Mouse (Mus musculus): Measurements from ENCODE around the gene Mtf2.
A peak's percentile ranks its signal among the peaks of the same experiment; 100 is the strongest.
"Not testable (repeated sequence)": the region's sequence is repeated elsewhere in the genome, so short reads cannot be mapped to it uniquely, and the experiment has no call there.

Gene Mtf2

DNA sequence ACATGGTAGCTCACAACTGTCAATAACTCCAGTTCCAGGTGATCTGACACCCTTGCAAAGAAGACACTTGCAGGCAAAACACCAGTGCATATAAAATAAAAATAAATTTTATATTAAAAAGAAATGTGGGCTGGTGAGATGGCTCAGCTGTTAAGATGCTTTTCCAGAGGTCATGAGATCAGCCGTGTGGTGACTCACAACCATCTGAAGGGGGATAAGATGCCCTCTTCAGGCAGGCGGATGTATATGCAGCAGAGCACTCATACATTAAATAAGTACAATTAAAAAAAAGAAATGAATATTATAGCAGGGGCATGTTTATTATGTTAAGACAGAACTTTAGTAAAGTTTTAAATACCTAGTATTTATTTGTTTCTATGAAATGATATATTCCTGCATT lies 16.9 kb downstream of the Mtf2 start:
- DNase-seq (ENCODE audit: low spot score in 2 of 2): no peak

GRCm38 (mm10) chr5:108085440-108085839 lies 20.0 kb downstream of the Mtf2 start:
- DNase-seq (ENCODE audit: low spot score in 2 of 2): no peak

GRCm38 (mm10) chr5:108092731-108093130 lies 27.3 kb downstream of the Mtf2 start:
- DNase-seq (ENCODE audit: low spot score in 2 of 2): not testable (repeated sequence)

DNA sequence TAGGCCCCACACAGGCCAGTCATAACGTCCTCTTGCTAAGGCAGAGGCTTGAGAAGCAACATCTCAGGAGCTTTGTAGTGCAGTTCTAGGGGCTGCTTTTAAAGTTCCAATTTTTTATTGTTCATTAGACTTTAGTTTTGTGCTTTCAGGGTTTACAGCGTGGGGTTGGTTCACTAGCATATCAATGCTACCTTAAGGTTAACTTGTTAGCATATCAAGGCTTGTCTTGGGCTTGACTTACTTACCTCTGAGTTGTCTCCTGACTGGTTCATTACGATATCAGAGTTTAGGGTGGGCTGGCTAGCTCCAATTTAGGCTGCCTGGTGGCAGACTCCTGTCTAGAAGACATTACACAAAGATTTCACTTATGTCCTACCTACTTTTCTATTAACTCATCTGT lies 32.2 kb downstream of the Mtf2 start:
- no peak for DNase-seq (ENCODE audit: low spot score in 2 of 2)

DNA sequence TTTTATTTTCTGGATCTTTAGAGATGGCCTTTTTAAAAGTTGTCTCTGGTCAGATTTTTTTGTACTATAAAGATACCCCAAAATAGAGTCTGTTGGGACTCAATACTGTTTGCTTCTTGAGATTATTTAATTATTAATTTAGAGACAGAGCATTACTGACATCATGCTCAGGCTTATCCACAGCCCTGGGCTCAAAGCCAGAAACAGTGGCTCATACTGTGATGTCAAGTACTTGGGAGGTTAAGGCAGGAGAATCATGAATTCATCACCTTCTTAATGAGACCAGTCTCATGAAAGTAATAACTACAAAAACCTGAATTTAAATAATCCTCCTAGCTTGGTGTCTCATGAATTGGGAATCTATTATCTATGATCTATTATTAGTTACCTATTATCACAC lies 34.7 kb downstream of the Mtf2 start:
- DNase-seq (ENCODE audit: low spot score in 2 of 2): no peak

- DNase-seq (ENCODE audit: low spot score in 2 of 2): no peak
Observed at GRCm38 (mm10) chr5:108104306-108104705, 38.8 kb downstream of the Mtf2 start.

DNA sequence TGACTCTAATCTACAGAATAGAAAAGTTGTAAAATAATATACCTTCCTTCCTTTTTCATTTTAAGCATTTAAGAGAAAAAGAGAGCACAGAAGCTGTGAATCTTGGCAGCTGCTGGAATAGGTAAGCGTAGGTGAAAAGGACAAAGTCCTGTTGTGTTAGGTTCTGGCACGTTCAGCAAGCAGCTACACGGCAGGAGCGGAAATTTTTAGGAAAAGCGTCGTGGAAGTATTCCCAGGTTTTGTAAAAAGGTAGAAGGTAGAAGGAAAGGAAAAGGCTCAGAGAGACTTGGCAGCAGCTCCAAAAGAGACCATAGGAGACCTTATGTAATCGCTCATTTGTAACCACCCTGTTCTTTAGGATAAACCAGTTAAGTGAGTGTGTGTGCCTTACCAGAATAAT lies 43.9 kb downstream of the Mtf2 start:
- DNase-seq (ENCODE audit: low spot score in 2 of 2): no peak

- DNase-seq (ENCODE audit: low spot score in 2 of 2): no peak
Observed at GRCm38 (mm10) chr5:108117693-108118092, 52.2 kb downstream of the Mtf2 start.

DNA sequence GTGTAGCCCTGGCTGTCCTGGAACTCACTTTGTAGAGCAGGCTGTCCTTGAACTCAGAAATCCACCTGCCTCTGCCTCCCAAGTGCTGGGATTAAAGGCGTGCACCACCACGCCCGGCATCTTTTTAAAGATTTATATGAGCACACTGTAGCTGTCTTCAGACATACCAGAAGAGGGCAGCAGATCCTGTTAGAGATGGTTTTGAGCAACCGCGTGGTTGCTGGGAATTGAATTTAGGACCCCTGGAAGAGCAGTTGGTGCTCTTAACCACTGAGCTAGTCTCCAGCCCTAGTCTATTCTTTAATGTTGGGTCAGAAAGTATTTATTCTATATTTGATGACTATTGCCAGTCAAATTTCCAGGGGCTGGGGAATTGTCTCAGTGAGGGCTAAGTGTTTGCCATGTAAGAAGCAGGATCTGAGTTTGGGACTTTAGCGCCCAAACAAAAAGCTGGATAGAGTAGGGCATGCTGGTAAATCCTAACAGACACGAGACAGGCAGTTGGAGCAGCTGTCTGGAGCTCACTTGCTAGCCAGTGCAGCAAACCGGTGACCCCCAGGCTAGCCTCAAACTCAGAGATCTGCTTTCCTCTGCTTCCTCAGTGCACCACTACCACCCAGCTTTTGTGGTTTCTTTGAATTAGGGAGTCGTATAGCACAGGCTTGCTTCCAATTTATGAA lies 54.9 kb downstream of the Mtf2 start:
- DNase-seq (ENCODE audit: low spot score in 2 of 2): no peak

- no peak for DNase-seq (ENCODE audit: low spot score in 2 of 2)
Observed at GRCm38 (mm10) chr5:108131849-108132440, 66.5 kb downstream of the Mtf2 start.

- peak; percentile 98 for DNase-seq (ENCODE audit: low spot score in 2 of 2)
Observed at GRCm38 (mm10) chr5:108132441-108133243, 67.2 kb downstream of the Mtf2 start, which contains the start of the genes Tmed5 and Ccdc18. TSS of gene Tmed5 (minus strand) at chr5:108132620. TSS of gene Ccdc18 (plus strand) at chr5:108132875.

DNA sequence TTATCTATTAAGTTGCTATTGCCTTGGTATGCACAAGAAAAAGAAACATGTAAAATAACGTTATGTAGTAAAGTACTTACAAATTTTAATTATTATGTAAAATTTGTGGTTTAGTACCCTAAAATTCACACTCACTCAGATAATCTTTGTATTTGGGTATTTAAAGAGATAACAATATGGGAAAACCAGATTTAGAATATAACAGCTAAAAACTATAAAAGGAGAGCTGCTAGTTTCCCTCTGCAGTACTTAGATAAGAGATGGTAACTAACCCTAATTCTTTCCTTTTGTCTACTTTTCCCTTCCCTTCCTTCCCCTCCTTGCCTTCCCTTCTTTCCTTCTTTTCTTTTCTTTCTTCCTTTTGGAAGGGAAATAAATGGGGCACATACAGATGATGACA lies 87.1 kb downstream of the Mtf2 start:
- no peak for DNase-seq (ENCODE audit: low spot score in 2 of 2)

Data from right cerebral cortex, postnatal 10 days (tissue).